Mouse (Mus musculus) fibroblast of lung, adult 2 months (primary cell): ENCODE results near the gene Tbc1d5.
"Not testable (repeated sequence)": the region's sequence is repeated elsewhere in the genome, so short reads cannot be mapped to it uniquely, and the experiment has no call there.

Source experiments
- DNase-seq: peaks from one replicate; pipeline ENCODE4 v3.0.0-alpha.2; 2011; ENCODE audit warnings: low read depth

Tbc1d5 gene

GRCm38 (mm10) chr17:50740804-50741203, 438.3 kb downstream of the Tbc1d5 start:
- no peak for DNase-seq

GRCm38 (mm10) chr17:50738476-50738875, 440.7 kb downstream of the Tbc1d5 start:
- no peak for DNase-seq

- no peak for DNase-seq
Measured at GRCm38 (mm10) chr17:50737068-50737467, 442.1 kb downstream of the Tbc1d5 start.

- DNase-seq: no peak
Measured at GRCm38 (mm10) chr17:50735955-50736533, 443.1 kb downstream of the Tbc1d5 start.

- peak; percentile 29 for DNase-seq
Measured at GRCm38 (mm10) chr17:50735382-50735954, 443.7 kb downstream of the Tbc1d5 start.

GRCm38 (mm10) chr17:50734781-50735180, 444.4 kb downstream of the Tbc1d5 start:
- no peak for DNase-seq

GRCm38 (mm10) chr17:50733390-50733789, 445.8 kb downstream of the Tbc1d5 start:
- DNase-seq: no peak

GRCm38 (mm10) chr17:50731876-50732275, 447.3 kb downstream of the Tbc1d5 start:
- DNase-seq: no peak

GRCm38 (mm10) chr17:50730896-50731295, 448.3 kb downstream of the Tbc1d5 start:
- DNase-seq: no peak

GRCm38 (mm10) chr17:50729577-50729976, 449.6 kb downstream of the Tbc1d5 start:
- no peak for DNase-seq

GRCm38 (mm10) chr17:50729031-50729430, 450.1 kb downstream of the Tbc1d5 start:
- DNase-seq: no peak

- DNase-seq: no peak
Measured at GRCm38 (mm10) chr17:50726265-50726664, 452.9 kb downstream of the Tbc1d5 start.

- DNase-seq: no peak
Measured at GRCm38 (mm10) chr17:50724376-50724775, 454.8 kb downstream of the Tbc1d5 start.

GRCm38 (mm10) chr17:50717586-50717985, 461.6 kb downstream of the Tbc1d5 start:
- DNase-seq: no peak

- no peak for DNase-seq
Measured at GRCm38 (mm10) chr17:50710497-50711222, 468.5 kb downstream of the Tbc1d5 start.

- not testable (repeated sequence) for DNase-seq
Measured at GRCm38 (mm10) chr17:50698410-50698809, 480.7 kb downstream of the Tbc1d5 start.

- no peak for DNase-seq
Measured at GRCm38 (mm10) chr17:50688135-50688534, 491.0 kb downstream of the Tbc1d5 start.

GRCm38 (mm10) chr17:50687670-50688069, 491.5 kb downstream of the Tbc1d5 start:
- no peak for DNase-seq

- no peak for DNase-seq
Measured at GRCm38 (mm10) chr17:50684960-50685645, 494.0 kb downstream of the Tbc1d5 start.
